Mouse (Mus musculus) testis, adult 2 months (tissue): ENCODE results near the gene Inafm2.

Experiments
- CTCF ChIP-seq: fragments of 200-500 bp; IDR thresholded peaks from 2 replicates; pipeline ENCODE4 v1.5.1; 2012; ENCODE audit warnings: low read depth, mild to moderate bottlenecking, inconsistent platforms, low read length, moderate library complexity; ENCODE audit not compliant: control insufficient read depth, insufficient read depth, insufficient replicate concordance
- POLR2A ChIP-seq: fragments of 200-500 bp; IDR thresholded peaks from 2 replicates; pipeline ENCODE4 v1.6.1; 2012; ENCODE audit warnings: low read depth, mild to moderate bottlenecking, inconsistent platforms, low read length, moderate library complexity; ENCODE audit not compliant: control insufficient read depth

DNA sequence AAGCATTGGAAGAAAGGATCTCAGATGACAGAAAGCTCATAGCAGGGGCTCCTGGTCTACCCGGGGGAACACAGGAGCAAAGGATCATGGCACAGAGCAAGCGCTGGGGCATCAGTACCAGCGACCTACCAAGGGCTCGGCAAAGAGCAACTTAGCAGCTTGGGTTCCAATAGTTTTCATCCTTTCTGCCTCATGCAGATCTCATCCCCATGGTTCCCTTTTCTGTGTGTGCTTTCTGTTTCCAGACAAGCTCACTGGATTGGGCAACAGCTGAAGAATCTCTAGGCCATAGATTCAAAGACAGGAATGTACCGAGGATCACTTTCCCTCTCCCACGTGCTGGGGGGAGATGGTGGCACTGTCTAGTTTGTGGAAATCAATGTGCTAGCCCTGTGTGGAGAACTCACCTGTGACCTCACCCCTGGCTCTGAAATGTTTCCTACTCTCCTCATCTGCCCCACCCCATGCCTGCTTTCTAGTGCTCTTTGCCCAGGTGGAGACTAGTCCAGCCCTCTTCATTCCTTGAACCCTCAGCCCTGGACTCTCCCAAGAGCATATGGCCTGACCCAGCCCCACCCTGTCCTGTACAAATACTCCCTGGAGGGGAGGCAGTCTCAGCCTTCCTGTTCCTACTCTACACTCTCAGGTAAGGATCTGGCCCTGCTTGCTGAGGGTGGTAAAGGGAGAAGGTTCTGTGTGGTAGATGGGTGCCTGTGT is 26.8 kb downstream of the Inafm2 start, which contains the start of gene Phgr1:
- TF ChIP-seq CTCF: no peak
- TF ChIP-seq POLR2A: no peak
